Mouse (Mus musculus): ENCODE results near the gene Usp18.

- TF ChIP-seq POLR2A (IDR thresholded peaks at IDR 0.05; ENCODE audit: borderline replicate concordance, insufficient read depth, low read length) = no peak
- no peak for TF ChIP-seq CTCF (IDR thresholded peaks at IDR 0.05; ENCODE audit: borderline replicate concordance, insufficient read depth, low read depth, low read length)
Measured at GRCm38 (mm10) chr6:121303466-121304220, 57.9 kb downstream of the Usp18 start.
